Mouse (Mus musculus) gonadal fat pad, adult 2 months (tissue): Measurements from ENCODE around the gene Ralgds. TPM values are rescaled to one million over a fixed set of nuclear protein-coding genes. Genes with fewer than 3 reads are reported as not detected.

Source experiments
- DNase-seq: peaks from one replicate; pipeline ENCODE4 v3.0.0-alpha.2; 2012; ENCODE audit warnings: low read depth
- polyA plus RNA-seq: library from polyadenylated mRNA; depleted of rRNA; stranded (reverse); fragments of >200 nt; gene quantifications from 2 replicates; pipeline ENCODE4 v1.2.3, GENCODE M21; 2012

Ralgds gene
- polyA plus RNA-seq, 1 experiment, result 90.6 TPM

GRCm38 (mm10) chr2:28533901-28534435 is 21.0 kb downstream of the Ralgds start:
- no peak for DNase-seq

- no peak for DNase-seq
Measured at GRCm38 (mm10) chr2:28534436-28535262, 21.7 kb downstream of the Ralgds start.

GRCm38 (mm10) chr2:28535263-28535540 is 22.3 kb downstream of the Ralgds start:
- no peak for DNase-seq

- no peak for DNase-seq
Measured at GRCm38 (mm10) chr2:28535650-28536049, 22.7 kb downstream of the Ralgds start.

- no peak for DNase-seq
Measured at GRCm38 (mm10) chr2:28536166-28536565, 23.2 kb downstream of the Ralgds start.

DNA sequence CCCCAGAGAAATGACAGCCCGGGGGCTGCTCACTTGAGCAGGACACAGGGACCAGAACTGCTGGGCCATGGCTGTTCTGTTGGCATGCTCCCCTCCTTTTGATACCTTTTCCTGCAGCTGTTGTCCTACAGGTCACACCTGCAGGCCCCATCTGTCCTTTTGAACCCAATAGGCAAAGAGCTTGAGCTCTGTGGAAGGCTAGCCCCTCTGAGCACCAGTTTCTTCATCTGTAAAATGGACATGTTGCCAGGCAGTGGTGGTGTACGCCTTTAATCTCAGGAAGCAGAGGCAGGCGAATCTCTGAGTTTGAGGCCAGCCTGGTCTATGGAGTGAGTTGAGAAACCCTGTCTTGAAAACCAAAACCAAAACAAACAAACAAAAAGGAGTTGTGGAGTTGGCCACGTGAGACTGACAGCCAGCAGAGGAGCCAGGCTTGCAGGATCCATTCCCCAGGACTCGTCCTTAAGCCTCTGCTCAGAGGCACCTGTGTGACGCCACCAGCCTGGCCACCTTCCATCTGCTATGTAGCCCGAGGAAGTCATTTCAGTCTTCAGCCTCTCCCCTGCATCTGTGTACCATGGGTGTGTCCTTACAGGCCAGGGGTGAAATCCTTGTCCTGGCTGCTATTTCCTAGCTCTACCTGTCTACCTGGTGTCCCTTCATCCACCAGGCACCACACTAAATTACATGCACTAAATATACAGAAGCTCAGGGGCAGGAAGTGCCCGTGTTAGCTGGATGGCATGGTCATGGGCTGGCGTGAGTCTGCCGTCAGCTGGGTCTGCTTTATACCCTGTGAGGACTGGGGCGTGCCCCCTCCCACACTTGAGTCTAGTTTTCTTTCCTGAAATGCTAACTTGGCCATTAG is 24.1 kb downstream of the Ralgds start:
- DNase-seq, result peak; percentile 82

GRCm38 (mm10) chr2:28537634-28537920 is 24.7 kb downstream of the Ralgds start:
- DNase-seq, result no peak

DNA sequence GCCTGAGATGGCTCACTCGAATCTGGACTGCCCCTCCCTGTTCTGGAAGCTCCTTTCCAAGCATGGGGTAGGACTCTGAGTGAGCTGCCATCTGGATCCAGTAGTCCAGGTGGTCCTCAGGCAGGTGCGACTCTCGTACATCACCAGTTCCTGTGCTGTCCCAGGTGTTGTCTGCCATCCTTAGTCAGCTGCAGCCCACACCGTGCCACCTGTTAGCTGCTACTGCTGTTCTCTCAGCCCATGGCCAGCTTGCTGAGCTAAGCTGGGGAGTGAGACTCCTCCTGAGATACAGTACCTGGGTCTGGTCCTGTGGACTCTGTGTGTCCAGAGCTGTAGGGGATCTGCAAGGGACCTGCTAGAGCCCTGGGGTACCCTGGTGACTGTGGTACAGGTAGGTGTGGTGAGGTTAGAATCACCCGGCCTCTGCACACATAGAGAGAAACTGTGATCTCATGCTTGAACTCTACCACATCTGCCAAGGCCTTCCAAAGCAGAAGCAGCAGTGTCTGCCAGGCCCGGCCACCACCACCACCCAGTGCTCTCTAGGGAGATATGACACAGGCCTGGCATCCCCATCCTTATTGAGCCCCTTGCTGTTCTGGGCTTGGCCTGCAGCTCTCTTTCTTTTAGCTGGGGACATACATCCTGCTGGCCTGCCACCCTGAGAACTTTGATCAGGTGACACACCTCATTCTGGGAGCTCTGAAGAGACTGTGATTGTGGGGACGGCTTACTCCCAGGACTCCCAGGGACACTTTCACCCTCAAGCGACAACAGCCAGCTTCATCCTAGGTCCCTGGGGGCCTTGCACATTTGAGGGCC is 25.3 kb downstream of the Ralgds start:
- DNase-seq, result no peak

GRCm38 (mm10) chr2:28538817-28539128 is 25.8 kb downstream of the Ralgds start:
- DNase-seq, result no peak

DNA sequence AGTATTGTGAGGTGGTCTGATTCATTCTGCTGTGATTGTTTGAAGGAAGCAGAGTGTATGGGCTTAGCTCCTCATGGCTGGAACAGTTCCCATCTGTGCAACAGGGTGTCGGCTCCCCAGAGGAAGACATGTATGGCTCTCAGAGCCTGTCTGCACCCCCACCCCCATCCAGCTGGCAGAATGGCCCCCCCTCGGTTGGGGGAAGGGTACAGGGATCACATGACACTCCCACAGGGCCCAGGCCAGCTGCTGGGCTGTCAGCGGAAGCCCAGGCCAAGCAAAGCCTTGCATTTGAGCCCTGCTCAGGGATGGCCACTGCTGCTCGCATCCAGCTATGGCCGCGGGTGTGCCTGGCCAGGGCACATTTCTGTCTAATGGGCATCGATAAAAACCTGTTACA is 26.3 kb downstream of the Ralgds start:
- DNase-seq, result no peak

- no peak for DNase-seq
Measured at GRCm38 (mm10) chr2:28539949-28540348, 27.0 kb downstream of the Ralgds start.

DNA sequence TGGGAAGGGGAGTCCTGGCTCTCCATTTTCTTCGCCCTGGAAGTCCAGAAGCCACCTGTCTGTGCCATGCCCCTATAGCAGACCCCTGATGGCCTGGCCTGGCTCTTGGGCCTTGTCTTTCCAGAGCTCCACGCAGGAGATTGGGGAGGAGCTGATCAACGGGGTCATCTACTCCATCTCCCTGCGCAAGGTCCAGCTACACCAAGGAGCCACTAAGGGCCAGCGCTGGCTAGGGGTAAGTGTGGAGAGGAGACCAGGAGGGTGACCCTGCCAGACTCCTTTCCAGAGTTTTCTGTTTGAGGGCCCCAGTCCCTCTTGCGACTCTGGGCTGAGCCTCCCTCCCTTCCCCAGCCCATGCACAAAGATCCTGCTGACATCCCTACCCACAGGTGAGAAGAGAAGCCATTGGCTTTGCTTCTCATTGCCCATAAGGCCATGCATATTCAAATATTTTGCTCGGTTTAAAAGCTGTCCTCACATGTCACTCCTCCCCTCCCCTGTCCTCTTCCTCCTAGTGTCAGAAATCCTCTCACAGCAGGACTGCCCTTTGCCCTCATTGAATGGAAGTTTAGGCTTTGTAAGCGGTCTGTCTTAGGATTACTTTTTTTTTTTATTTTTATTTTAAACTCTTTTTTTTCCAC is 27.8 kb downstream of the Ralgds start:
- no peak for DNase-seq

GRCm38 (mm10) chr2:28543894-28544293 is 31.0 kb downstream of the Ralgds start:
- no peak for DNase-seq

GRCm38 (mm10) chr2:28545976-28546375 is 33.1 kb downstream of the Ralgds start:
- no peak for DNase-seq

- DNase-seq, result no peak
Measured at GRCm38 (mm10) chr2:28546560-28546959, 33.6 kb downstream of the Ralgds start.

DNA sequence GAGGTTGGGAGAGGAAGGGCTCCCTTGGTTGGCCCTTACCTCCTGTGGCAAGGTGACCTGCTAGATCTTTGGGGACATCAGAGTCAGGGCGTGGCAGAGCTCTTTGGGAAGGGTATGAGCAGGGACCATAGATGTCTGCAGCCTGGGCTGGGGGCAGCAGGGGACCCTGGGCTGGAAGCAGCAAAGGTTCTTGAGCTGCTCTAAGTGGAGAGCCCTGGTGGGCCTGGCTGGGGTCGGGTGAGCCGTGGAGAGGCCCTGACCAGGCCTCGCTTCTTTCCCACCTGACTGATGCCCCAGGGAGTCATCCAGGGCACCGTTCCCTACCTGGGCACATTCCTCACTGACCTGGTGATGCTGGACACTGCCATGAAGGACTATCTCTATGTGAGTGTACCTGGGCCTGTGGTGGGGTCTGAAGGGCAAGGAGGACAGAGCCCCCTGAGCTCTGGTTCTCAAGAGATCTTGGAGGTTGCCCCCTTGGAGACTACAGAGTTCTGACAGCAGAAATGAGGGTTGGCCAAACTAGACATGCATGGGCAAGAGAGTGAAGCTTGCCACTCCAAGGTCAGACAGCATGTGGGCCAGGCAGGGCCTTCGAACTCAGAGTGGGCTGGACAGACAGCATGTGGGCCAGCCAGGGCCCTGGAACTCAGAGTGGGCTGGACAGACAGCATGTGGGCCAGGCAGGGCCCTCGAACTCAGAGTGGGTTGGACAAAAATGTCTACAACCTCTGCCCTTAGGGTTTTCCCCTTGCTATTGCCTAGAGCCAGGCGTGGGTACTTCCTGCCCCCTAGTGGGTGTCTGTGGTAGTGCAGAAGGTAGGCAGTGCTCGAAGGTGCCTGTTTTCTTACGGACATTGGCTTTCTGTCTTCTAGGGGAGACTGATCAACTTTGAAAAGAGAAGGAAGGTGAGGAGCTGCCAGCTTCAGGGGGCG is 34.6 kb downstream of the Ralgds start:
- no peak for DNase-seq

GRCm38 (mm10) chr2:28549157-28549556 is 36.2 kb downstream of the Ralgds start:
- DNase-seq, result no peak

- DNase-seq, result no peak
Measured at GRCm38 (mm10) chr2:28552301-28552700, 39.4 kb downstream of the Ralgds start.

GRCm38 (mm10) chr2:28557452-28557851 is 44.5 kb downstream of the Ralgds start:
- DNase-seq, result no peak

DNA sequence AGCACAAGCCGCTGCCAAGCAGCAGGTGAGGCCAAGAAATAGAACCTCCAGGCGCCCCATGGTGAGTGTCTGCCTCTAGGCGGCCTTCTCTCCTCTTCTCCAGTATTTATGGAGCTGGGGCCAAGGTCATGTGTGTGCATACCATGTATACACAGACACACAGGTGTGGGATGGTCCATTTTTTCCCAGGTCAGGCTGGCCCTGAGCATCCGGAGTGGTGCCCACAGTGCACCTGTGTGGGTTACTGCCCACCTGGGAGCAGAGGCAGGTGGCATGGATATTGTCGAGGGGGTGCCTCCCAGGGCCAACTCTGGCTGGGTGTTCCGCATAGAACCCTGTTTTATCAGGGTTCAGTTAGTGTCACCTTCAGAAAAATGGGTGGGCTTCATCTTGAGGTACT is 50.4 kb downstream of the Ralgds start, which contains the start of gene Cel:
Gene Cel, minus strand, starts transcription at position 101 of the 400 bp plus-strand sequence.
- no peak for DNase-seq

GRCm38 (mm10) chr2:28563830-28564229 is 50.9 kb downstream of the Ralgds start:
- DNase-seq, result no peak
